Mouse (Mus musculus): ENCODE measurements at regions not wholly inside any gene's neighbourhood (a gene's known extent, or its start where the extent isn't known, plus 50 kb on each side); places are given as distances from the start of the nearest gene placed in this dataset.

- DNase-seq = no peak
- intact Hi-C loops (cut with DNase I) = no loop called here
These were observed 95.5 kb downstream of the Psat1 start for GRCm38 (mm10) chr19:15851622-15852021.

GRCm38 (mm10) chr19:15850722-15851121 lies 96.4 kb downstream of the Psat1 start:
- no peak for DNase-seq
- intact Hi-C loops (cut with DNase I) = no loop called here

- DNase-seq = no peak
These were observed 97.9 kb downstream of the Psat1 start for GRCm38 (mm10) chr19:15849235-15849634.

GRCm38 (mm10) chr19:15838327-15838726 lies 108.8 kb downstream of the Psat1 start:
- peak; percentile 46 for DNase-seq
- intact Hi-C loops (cut with DNase I) = no loop called here

More at GRCm38 (mm10) chr19:15849235-15849634, 97.9 kb downstream of the Psat1 start:
- intact Hi-C loops (cut with DNase I) = no loop called here

GRCm38 (mm10) chr19:15837715-15838175 lies 109.4 kb downstream of the Psat1 start:
- DNase-seq = peak; percentile 10
- intact Hi-C loops (cut with DNase I) = no loop called here

GRCm38 (mm10) chr19:15836956-15837714 lies 110.0 kb downstream of the Psat1 start:
- intact Hi-C loops (cut with DNase I) = no loop called here
- DNase-seq = peak; percentile 5

GRCm38 (mm10) chr19:15836201-15836955 lies 110.8 kb downstream of the Psat1 start:
- intact Hi-C loops (cut with DNase I) = no loop called here
- peak; percentile 4 for DNase-seq

GRCm38 (mm10) chr19:15830385-15830784 lies 116.8 kb downstream of the Psat1 start:
- no peak for DNase-seq
- intact Hi-C loops (cut with DNase I) = no loop called here

GRCm38 (mm10) chr19:15829158-15829557 lies 118.0 kb downstream of the Psat1 start:
- no peak for DNase-seq

GRCm38 (mm10) chr19:15827990-15828705 lies 119.0 kb downstream of the Psat1 start:
- intact Hi-C loops (cut with DNase I) = no loop called here
- no peak for DNase-seq

More at GRCm38 (mm10) chr19:15829158-15829557, 118.0 kb downstream of the Psat1 start:
- intact Hi-C loops (cut with DNase I) = no loop called here

- intact Hi-C loops (cut with DNase I) = no loop called here
- no peak for DNase-seq
These were observed 119.8 kb downstream of the Psat1 start for GRCm38 (mm10) chr19:15827120-15827989.

- intact Hi-C loops (cut with DNase I) = no loop called here
- DNase-seq = no peak
These were observed 123.3 kb downstream of the Psat1 start for GRCm38 (mm10) chr19:15823688-15824371.

GRCm38 (mm10) chr19:15820020-15820419 lies 127.1 kb downstream of the Psat1 start:
- intact Hi-C loops (cut with DNase I) = no loop called here

GRCm38 (mm10) chr19:15815166-15815565 lies 132.0 kb downstream of the Psat1 start:
- intact Hi-C loops (cut with DNase I) = no loop called here

More at GRCm38 (mm10) chr19:15820020-15820419, 127.1 kb downstream of the Psat1 start:
- no peak for DNase-seq

GRCm38 (mm10) chr19:15809008-15809407 lies 138.1 kb downstream of the Psat1 start:
- DNase-seq = no peak
- intact Hi-C loops (cut with DNase I) = no loop called here

More at GRCm38 (mm10) chr19:15815166-15815565, 132.0 kb downstream of the Psat1 start:
- DNase-seq = no peak

GRCm38 (mm10) chr19:15807681-15808080 lies 139.5 kb downstream of the Psat1 start:
- DNase-seq = no peak
- intact Hi-C loops (cut with DNase I) = no loop called here

GRCm38 (mm10) chr19:15803131-15803889 lies 143.8 kb downstream of the Psat1 start:
- intact Hi-C loops (cut with DNase I) = loop anchor here (5.0 kb wide), 3 partner anchors 186 to 1821 kb away; partner anchors contain the start of gene Tle4
- DNase-seq = no peak

- no peak for DNase-seq
- intact Hi-C loops (cut with DNase I) = loop anchor here (5.0 kb wide), 3 partner anchors 185 to 1820 kb away; partner anchors contain the start of gene Tle4
These were observed 144.5 kb downstream of the Psat1 start for GRCm38 (mm10) chr19:15802641-15803040.
